Mouse (Mus musculus) neural tube, embryonic 15.5 days (tissue): Measurements from ENCODE around the gene Pagr1b. TPM values are rescaled to one million over a fixed set of nuclear protein-coding genes. Genes with fewer than 3 reads are reported as not detected.
A peak's percentile ranks its signal among the peaks of the same experiment; 100 is the strongest.

ENCODE experiments used
- ATAC-seq: fragments of 200-750 bp; cut with Nextera tagmentation; 2 replicates; pipeline ENCODE4 v1.8.0; 2017; ENCODE audit warnings: mild to moderate bottlenecking, moderate TSS enrichment, moderate library complexity; ENCODE audit not compliant: low FRiP score
- H3K27ac ChIP-seq: fragments of 300-500 bp; sonication (generic); replicated peaks from 2 replicates; pipeline ENCODE4 v1.5.1; 2015; ENCODE audit warnings: mild to moderate bottlenecking, inconsistent platforms
- H3K27me3 ChIP-seq: fragments of 300-500 bp; sonication (generic); replicated peaks from 2 replicates; pipeline ENCODE4 v1.6.1; 2015; ENCODE audit warnings: inconsistent platforms
- H3K36me3 ChIP-seq: fragments of 300-500 bp; sonication (generic); 2 replicates; pipeline ENCODE4 v1.6.1; 2015; ENCODE audit warnings: inconsistent platforms
- H3K4me1 ChIP-seq: fragments of 300-500 bp; sonication (generic); 2 replicates; pipeline ENCODE4 v1.6.1; 2015; ENCODE audit warnings: inconsistent platforms
- H3K4me2 ChIP-seq: fragments of 300-500 bp; sonication (generic); 2 replicates; pipeline ENCODE4 v1.6.1; 2015; ENCODE audit warnings: inconsistent platforms, mild to moderate bottlenecking, moderate library complexity
- H3K4me3 ChIP-seq: fragments of 300-500 bp; sonication (generic); replicated peaks from 2 replicates; pipeline ENCODE4 v1.5.1; 2015; ENCODE audit warnings: mild to moderate bottlenecking, inconsistent platforms
- H3K9ac ChIP-seq: fragments of 300-500 bp; sonication (generic); replicated peaks from 2 replicates; pipeline ENCODE4 v1.6.1; 2015; ENCODE audit warnings: mild to moderate bottlenecking, inconsistent platforms
- H3K9me3 ChIP-seq: fragments of 300-500 bp; sonication (generic); replicated peaks from 2 replicates; pipeline ENCODE4 v1.6.1; 2016; ENCODE audit warnings: inconsistent platforms
- WGBS: fragments of 180-500 bp; shearing (Covaris S2); methylation state at CpG from one replicate; pipeline ENCODE4 v1.1.7; 2015; ENCODE audit warnings: mixed read lengths; 5-methylcytosine and 5-hydroxymethylcytosine counted together
- polyA plus RNA-seq: library from polyadenylated mRNA; unstranded; fragments of >200 nt; fragmentation: Nextera tagmentation; extraction: Ambion mirVana; gene quantifications from 2 replicates; pipeline ENCODE4 v1.2.1, GENCODE M21; 2015

Pagr1b gene
- polyA plus RNA-seq, 1 experiment from 2014 or later, result 0.79 TPM

GRCm38 (mm10) chr7:127024755-127025555 is 8.7 kb upstream of the Pagr1b start:
- Histone ChIP-seq H3K4me1 (peaks cover 68% of the 10 kb centered on the region), H3K4me3 (peak overlapping the region; percentile 65), H3K36me3 (peaks cover 23% of the 10 kb centered on the region), H3K9ac (peak overlapping the region; percentile 99), H3K27ac (peak overlapping the region; percentile 100), H3K4me2 (peak overlapping the region; percentile 90), H3K27me3 (no peaks in the 10 kb centered on the region), H3K9me3 (no peaks in the 10 kb centered on the region)
- peak; percentile 29 for ATAC-seq
- under 1% methylated on average over 30 of the region's 30 CpGs for WGBS

GRCm38 (mm10) chr7:127023896-127024690 is 7.8 kb upstream of the Pagr1b start:
- Histone ChIP-seq H3K4me1 (peaks cover 76% of the 10 kb centered on the region), H3K9ac (peak overlapping the region; percentile 99), H3K27ac (peak overlapping the region; percentile 100), H3K27me3 (no peaks in the 10 kb centered on the region), H3K9me3 (no peaks in the 10 kb centered on the region), H3K4me3 (peak overlapping the region; percentile 65), H3K4me2 (peak overlapping the region; percentile 90), H3K36me3 (peaks cover 23% of the 10 kb centered on the region)
- WGBS, result 27% methylated on average over 19 of the region's 19 CpGs
- no peak for ATAC-seq

GRCm38 (mm10) chr7:127023272-127023691 is 7.0 kb upstream of the Pagr1b start:
- Histone ChIP-seq H3K4me3 (peak overlapping the region; percentile 65), H3K27me3 (no peaks in the 10 kb centered on the region), H3K9me3 (no peaks in the 10 kb centered on the region), H3K27ac (peak overlapping the region; percentile 33; the same call in 1 of the 2 replicates), H3K4me2 (peak overlapping the region; percentile 90), H3K36me3 (peaks cover 23% of the 10 kb centered on the region), H3K9ac (peak overlapping the region; percentile 99), H3K4me1 (peaks cover 77% of the 10 kb centered on the region)
- WGBS, result 75% methylated on average over 13 of the region's 13 CpGs
- no peak for ATAC-seq

DNA sequence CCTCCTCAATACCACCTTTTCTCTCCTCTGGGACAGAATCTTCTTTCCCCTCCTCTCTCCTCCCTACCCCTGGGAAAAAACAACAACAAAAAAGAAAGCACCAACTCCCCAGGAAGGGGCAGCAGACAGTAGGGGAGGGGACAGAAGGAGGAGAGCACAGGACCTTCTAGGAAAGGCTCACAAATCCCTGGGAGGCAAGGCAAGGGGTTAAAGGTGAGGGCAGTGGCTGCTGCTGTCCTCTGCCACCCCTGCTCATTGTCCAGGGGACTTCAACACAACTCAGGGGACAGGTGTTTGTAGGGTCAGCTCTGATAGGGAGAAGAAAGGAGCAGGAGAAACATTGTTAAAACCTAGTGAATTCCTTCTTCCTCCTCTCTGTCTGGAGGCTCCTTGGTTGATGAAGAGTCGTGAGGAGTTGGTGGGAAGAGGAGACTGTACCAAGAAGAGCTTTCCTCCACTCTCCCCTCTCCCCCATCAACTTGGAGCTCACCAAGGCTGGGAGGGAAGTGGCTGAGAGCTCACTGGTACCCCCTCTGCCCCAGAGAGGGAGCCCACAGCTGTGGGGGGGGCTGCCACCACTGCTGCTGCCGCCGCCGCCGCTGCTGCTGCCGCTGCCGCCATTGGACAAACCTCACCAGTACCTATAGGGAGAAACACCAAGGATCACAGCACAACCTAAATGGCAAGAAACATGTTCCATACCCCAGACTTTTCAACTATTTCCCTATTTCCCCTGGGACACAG is 6.4 kb upstream of the Pagr1b start:
- peaks cover 23% of the 10 kb centered on the region for H3K36me3 ChIP-seq
- H3K27ac ChIP-seq, result peak overlapping the region; percentile 33; the same call in 1 of the 2 replicates
- no peaks in the 10 kb centered on the region for H3K9me3 ChIP-seq
- H3K4me3 ChIP-seq, result 0 out of 2 replicates have a peak overlapping the region, but pooled peaks have one; percentile 0
- WGBS, result 84% methylated on average over 7 of the region's 7 CpGs
- ATAC-seq, result no peak
- peak overlapping the region; percentile 99; the same call in 1 of the 2 replicates for H3K9ac ChIP-seq
- H3K4me1 ChIP-seq, result peaks cover 77% of the 10 kb centered on the region
- H3K4me2 ChIP-seq, result peak overlapping the region; percentile 90
- H3K27me3 ChIP-seq, result no peaks in the 10 kb centered on the region

DNA sequence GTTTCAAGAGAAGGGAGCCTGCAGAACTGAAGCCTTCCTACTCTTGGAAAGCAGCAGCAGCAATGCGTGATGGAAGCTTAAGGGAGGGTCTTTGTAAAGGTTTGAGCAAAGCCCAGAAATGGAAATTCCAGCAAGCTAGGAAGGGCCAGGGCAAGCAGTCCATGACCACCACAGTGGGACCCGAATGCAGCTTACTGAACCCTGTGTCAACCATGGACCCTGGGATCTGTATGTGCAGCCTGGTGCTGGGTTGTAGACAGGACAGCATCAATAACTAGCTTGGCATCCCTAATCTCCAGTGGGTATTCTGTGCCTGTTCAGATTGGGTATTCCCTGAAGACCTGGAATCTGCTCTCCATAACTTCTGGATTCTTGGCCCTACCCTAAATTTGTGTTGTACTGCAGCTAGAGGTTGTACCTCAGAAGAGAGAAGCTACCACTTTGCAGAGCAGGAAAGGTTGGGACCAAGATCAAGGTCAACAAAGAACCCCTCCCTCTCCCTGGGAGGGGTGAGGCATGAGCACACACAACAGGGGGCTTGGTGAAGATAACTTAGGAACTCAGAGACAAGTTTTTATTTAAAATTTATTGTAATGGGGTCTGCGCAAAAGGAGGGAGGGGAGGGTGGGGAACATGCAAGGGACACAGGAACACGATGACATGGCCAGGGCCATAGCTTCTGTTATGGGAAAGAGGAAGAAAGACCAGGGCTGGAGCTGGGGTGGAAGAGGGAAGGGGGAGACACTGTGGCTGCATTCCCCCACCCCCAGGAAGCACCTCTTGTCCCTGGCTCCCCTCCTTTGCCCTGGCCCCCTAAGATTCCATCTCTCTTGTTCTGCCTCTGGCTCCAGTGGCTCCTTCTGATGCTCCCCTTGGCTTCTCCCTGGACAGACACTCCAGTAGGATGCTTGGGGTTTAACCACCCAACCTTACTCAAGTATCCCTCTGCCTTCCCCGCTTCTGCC is 5.6 kb upstream of the Pagr1b start:
- Histone ChIP-seq H3K4me2 (peak overlapping the region; percentile 88), H3K4me1 (peaks cover 79% of the 10 kb centered on the region), H3K4me3 (peak overlapping the region; percentile 59), H3K9me3 (no peaks in the 10 kb centered on the region), H3K27me3 (no peaks in the 10 kb centered on the region), H3K9ac (peak overlapping the region; percentile 99), H3K36me3 (peaks cover 23% of the 10 kb centered on the region), H3K27ac (peak overlapping the region; percentile 98)
- 37% methylated on average over 5 of the region's 5 CpGs for WGBS
- ATAC-seq, result no peak

- peak within 1 kb of the TSS; percentile 77 for H3K9ac ChIP-seq
- peak within 1 kb of the TSS; percentile 88 for H3K4me2 ChIP-seq
- WGBS, result 1% methylated on average over 37 of the region's 37 CpGs
- H3K4me1 ChIP-seq, result peaks cover 82% of the 10 kb centered on the region
- H3K4me3 ChIP-seq, result peak within 1 kb of the TSS; percentile 59
- no peaks in the 10 kb centered on the region for H3K27me3 ChIP-seq
- peaks cover 23% of the 10 kb centered on the region for H3K36me3 ChIP-seq
- H3K27ac ChIP-seq, result peak within 1 kb of the TSS; percentile 98
- H3K9me3 ChIP-seq, result no peaks in the 10 kb centered on the region
- peak; percentile 16; the same call in 1 of the 2 replicates for ATAC-seq
Measured at GRCm38 (mm10) chr7:127020901-127021562, 4.7 kb upstream of the Pagr1b start, which contains the start of the genes Gm42742 and Prrt2. Gene Gm42742 (minus strand): TSS chr7:127021097. Gene Prrt2 (minus strand): TSS chr7:127021211.

DNA sequence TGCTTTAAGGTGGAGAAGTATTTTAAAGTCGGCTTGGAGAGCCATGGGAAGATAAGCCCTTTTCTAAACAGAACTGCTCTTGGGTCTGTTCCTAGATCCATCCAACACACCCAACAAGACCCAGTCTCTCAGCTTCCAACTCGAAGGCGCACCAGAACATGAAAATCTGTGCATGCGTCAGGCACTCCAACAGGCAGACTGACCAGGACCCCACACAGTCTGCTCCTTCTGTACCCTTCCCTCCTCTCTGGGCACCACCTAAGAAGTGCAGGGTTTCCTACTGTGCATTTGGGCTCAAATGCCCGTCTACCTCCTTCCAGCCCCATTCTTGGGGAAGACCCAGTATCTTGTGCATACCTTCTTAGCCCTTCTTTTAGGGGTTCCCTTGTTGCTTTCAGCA is 4.2 kb upstream of the Pagr1b start:
- ATAC-seq, result no peak
- 31% methylated on average over 5 of the region's 5 CpGs for WGBS
- peak overlapping the region; percentile 98 for H3K27ac ChIP-seq
- peaks cover 87% of the 10 kb centered on the region for H3K4me1 ChIP-seq
- peak overlapping the region; percentile 59 for H3K4me3 ChIP-seq
- peaks cover 25% of the 10 kb centered on the region for H3K36me3 ChIP-seq
- peak overlapping the region; percentile 77 for H3K9ac ChIP-seq
- H3K27me3 ChIP-seq, result no peaks in the 10 kb centered on the region
- H3K4me2 ChIP-seq, result peak overlapping the region; percentile 88
- H3K9me3 ChIP-seq, result no peaks in the 10 kb centered on the region

DNA sequence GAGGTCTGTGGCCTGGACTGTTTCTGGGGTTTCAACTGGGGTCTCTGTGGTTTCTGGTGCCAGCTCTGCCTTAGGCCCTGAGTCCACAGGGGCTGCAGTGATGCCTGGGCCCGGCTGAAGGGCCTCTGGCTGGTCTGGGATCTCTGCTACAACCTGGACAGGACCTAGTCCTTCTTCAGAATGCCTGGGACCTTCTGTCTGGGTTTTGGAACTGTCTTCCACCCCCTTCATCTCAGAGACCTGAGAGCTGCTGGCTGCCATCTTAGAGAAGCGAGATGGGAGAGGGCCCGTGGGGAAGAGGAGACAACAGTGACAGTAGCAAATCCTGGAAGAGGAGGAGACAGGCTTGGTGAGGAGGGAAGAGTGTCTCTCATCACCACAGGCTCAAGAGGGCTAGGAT is 3.7 kb upstream of the Pagr1b start:
- ATAC-seq, result no peak
- Histone ChIP-seq H3K27me3 (no peaks in the 10 kb centered on the region), H3K9me3 (no peaks in the 10 kb centered on the region), H3K4me2 (peak overlapping the region; percentile 88), H3K36me3 (peaks cover 30% of the 10 kb centered on the region), H3K4me3 (peak overlapping the region; percentile 59), H3K9ac (peak overlapping the region; percentile 77), H3K27ac (peak overlapping the region; percentile 98), H3K4me1 (peaks cover 90% of the 10 kb centered on the region)
- 55% methylated on average over 3 of the region's 3 CpGs for WGBS

- ATAC-seq, result no peak
- Histone ChIP-seq H3K27ac (peak overlapping the region; percentile 98), H3K4me1 (peaks cover 90% of the 10 kb centered on the region), H3K9ac (peak overlapping the region; percentile 77), H3K36me3 (peaks cover 32% of the 10 kb centered on the region), H3K4me3 (peak overlapping the region; percentile 59), H3K27me3 (no peaks in the 10 kb centered on the region), H3K4me2 (peak overlapping the region; percentile 88), H3K9me3 (no peaks in the 10 kb centered on the region)
- 77% methylated on average over 14 of the region's 14 CpGs for whole genome bisulfite sequencing
Measured at GRCm38 (mm10) chr7:127019306-127019960, 3.1 kb upstream of the Pagr1b start.
